Mouse (Mus musculus): ENCODE data around the gene Hist1h2ab. TPM values are rescaled to one million over a fixed set of nuclear protein-coding genes. Genes with fewer than 3 reads are reported as not detected.
"Not testable (repeated sequence)": the region's sequence is repeated elsewhere in the genome, so short reads cannot be mapped to it uniquely, and the experiment has no call there.

The Hist1h2ab gene
- polyA plus RNA-seq, 1 experiment, result 1.3 TPM

GRCm38 (mm10) chr13:23743215-23743614 lies 7.7 kb upstream of the Hist1h2ab start:
- DNase-seq, result no peak
- TF ChIP-seq CTCF (conservative IDR thresholded peaks at IDR 0.05; ENCODE audit: insufficient read depth, insufficient read length, low read depth, low read length) (no peak), POLR2A (IDR thresholded peaks at IDR 0.05; ENCODE audit: low read depth, low read length) (no peak)
- no peak overlapping the region for H3K27ac ChIP-seq (ENCODE audit: insufficient read depth, low read depth, low read length)
- WGBS, result 83% methylated on average over 5 of the region's 5 CpGs
- no peak overlapping the region for H3K4me3 ChIP-seq (ENCODE audit: insufficient read depth, low read depth, low read length)
- H3K36me3 ChIP-seq (ENCODE audit: control insufficient read depth, insufficient read depth, low read length), result peaks cover 3% of the 10 kb centered on the region; the same call in 1 of the 2 replicates
- peaks cover 7% of the 10 kb centered on the region; the same call in 1 of the 2 replicates for H3K4me1 ChIP-seq (ENCODE audit: control insufficient read depth, insufficient read depth, low read length)
- H3K27me3 ChIP-seq (replicated peaks; ENCODE audit: control insufficient read depth, insufficient read depth, low read length), result no peaks in the 10 kb centered on the region

DNA sequence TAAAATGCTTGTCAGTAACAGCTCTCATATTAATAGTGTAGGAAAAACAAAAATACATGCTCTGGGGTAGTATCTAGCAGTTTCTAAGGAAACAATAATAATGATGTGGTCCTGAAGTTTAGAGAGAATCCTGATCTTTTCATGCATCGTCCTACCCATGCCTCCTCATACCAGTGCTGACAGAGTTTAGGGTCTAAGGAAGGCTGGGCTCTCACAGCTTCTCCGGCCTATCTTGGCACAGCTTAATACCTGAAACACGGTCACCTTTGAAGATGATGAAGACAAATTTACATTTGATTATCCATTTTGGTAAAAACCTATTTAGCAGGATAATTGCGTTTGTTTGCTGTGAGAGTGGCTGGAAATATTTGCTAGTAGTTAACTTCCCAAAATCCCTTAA lies 7.0 kb upstream of the Hist1h2ab start:
- no peak for DNase-seq
- 53% methylated on average over 4 of the region's 4 CpGs for WGBS
- no peak overlapping the region for H3K4me3 ChIP-seq (ENCODE audit: insufficient read depth, low read depth, low read length)

DNA sequence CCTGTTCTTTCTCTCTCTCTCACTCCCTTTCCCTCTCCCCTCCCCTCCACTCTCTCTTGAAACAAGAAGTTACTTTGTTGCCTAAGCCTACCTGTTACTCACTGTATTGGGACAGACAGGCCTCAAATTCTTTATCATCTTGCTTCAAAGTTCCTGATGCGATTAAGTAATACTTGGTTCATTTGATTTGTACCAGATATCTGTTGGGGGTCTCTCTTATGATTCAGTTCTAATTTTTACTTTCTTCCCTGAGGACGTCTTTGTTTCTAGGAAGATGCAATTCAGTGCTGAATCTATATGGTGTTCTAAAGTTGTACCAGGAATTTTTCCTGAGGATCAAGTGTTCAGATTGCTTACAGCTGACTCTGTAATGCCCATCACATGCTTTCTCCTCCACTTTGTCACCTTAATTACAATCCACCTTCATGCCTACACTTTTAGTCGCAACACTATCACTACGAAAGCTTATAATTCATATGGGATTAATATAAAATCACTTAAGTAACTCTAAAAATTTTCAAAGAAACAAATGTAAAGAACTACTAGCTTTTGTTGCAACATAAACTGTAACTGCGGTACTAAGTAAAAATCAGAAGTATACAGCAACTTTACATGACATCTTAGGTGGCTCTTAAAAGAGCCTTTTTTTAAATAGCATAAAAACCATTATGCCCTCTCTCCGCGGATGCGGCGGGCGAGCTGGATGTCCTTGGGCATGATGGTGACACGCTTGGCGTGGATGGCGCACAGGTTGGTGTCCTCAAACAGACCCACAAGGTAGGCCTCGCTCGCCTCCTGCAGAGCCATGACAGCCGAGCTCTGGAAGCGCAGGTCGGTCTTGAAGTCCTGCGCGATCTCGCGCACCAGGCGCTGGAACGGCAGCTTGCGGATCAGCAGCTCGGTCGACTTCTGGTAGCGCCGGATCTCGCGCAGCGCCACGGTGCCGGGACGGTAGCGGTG lies 6.2 kb upstream of the Hist1h2ab start:
- no peak for DNase-seq
- H3K27ac ChIP-seq (ENCODE audit: insufficient read depth, low read depth, low read length), result no peak overlapping the region
- no peaks in the 10 kb centered on the region for H3K27me3 ChIP-seq (replicated peaks; ENCODE audit: control insufficient read depth, insufficient read depth, low read length)
- 11% methylated on average over 26 of the region's 36 CpGs for WGBS
- H3K36me3 ChIP-seq (ENCODE audit: control insufficient read depth, insufficient read depth, low read length), result peaks cover 3% of the 10 kb centered on the region; the same call in 1 of the 2 replicates
- peaks cover 7% of the 10 kb centered on the region; the same call in 1 of the 2 replicates for H3K4me1 ChIP-seq (ENCODE audit: control insufficient read depth, insufficient read depth, low read length)
- H3K4me3 ChIP-seq (ENCODE audit: insufficient read depth, low read depth, low read length), result no peak overlapping the region
- no peak for TF ChIP-seq CTCF (conservative IDR thresholded peaks at IDR 0.05; ENCODE audit: insufficient read depth, insufficient read length, low read depth, low read length)
- TF ChIP-seq POLR2A (IDR thresholded peaks at IDR 0.05; ENCODE audit: low read depth, low read length), result no peak

More for the DNA sequence above, 7.0 kb upstream of the Hist1h2ab start:
- TF ChIP-seq POLR2A (IDR thresholded peaks at IDR 0.05; ENCODE audit: low read depth, low read length) (no peak), CTCF (conservative IDR thresholded peaks at IDR 0.05; ENCODE audit: insufficient read depth, insufficient read length, low read depth, low read length) (no peak)
- Histone ChIP-seq H3K4me1 (ENCODE audit: control insufficient read depth, insufficient read depth, low read length) (peaks cover 7% of the 10 kb centered on the region; the same call in 1 of the 2 replicates), H3K36me3 (ENCODE audit: control insufficient read depth, insufficient read depth, low read length) (peaks cover 3% of the 10 kb centered on the region; the same call in 1 of the 2 replicates), H3K27me3 (replicated peaks; ENCODE audit: control insufficient read depth, insufficient read depth, low read length) (no peaks in the 10 kb centered on the region), H3K27ac (ENCODE audit: insufficient read depth, low read depth, low read length) (no peak overlapping the region)

GRCm38 (mm10) chr13:23745381-23746161 lies 5.4 kb upstream of the Hist1h2ab start, which contains the start of gene Hist1h3c:
Gene Hist1h3c (minus strand): TSS chr13:23745602.
- DNase-seq, result peak; percentile 92
- under 1% methylated on average over 28 of the region's 28 CpGs for WGBS
- Histone ChIP-seq H3K4me3 (ENCODE audit: insufficient read depth, low read depth, low read length) (peak within 1 kb of the TSS; percentile 50), H3K4me1 (ENCODE audit: control insufficient read depth, insufficient read depth, low read length) (peaks cover 7% of the 10 kb centered on the region; the same call in 1 of the 2 replicates), H3K36me3 (ENCODE audit: control insufficient read depth, insufficient read depth, low read length) (peaks cover 3% of the 10 kb centered on the region; the same call in 1 of the 2 replicates), H3K27me3 (replicated peaks; ENCODE audit: control insufficient read depth, insufficient read depth, low read length) (no peaks in the 10 kb centered on the region), H3K27ac (ENCODE audit: insufficient read depth, low read depth, low read length) (peak within 1 kb of the TSS; percentile 93)
- no peak for TF ChIP-seq CTCF (conservative IDR thresholded peaks at IDR 0.05; ENCODE audit: insufficient read depth, insufficient read length, low read depth, low read length)
- TF ChIP-seq POLR2A (IDR thresholded peaks at IDR 0.05; ENCODE audit: low read depth, low read length), result no peak

- WGBS, result under 1% methylated on average over 46 of the region's 58 CpGs
- peak within 1 kb of the TSS; percentile 93 for H3K27ac ChIP-seq (ENCODE audit: insufficient read depth, low read depth, low read length)
- H3K27me3 ChIP-seq (replicated peaks; ENCODE audit: control insufficient read depth, insufficient read depth, low read length), result not testable (repeated sequence)
Measured at GRCm38 (mm10) chr13:23746201-23747080, 4.5 kb upstream of the Hist1h2ab start, which contains the start of gene Hist1h2bb. Gene Hist1h2bb (plus strand): TSS chr13:23746734.

GRCm38 (mm10) chr13:23747081-23747891 lies 3.6 kb upstream of the Hist1h2ab start:
- Histone ChIP-seq H3K27ac (ENCODE audit: insufficient read depth, low read depth, low read length) (no peak overlapping the region), H3K27me3 (replicated peaks; ENCODE audit: control insufficient read depth, insufficient read depth, low read length) (no peaks in the 10 kb centered on the region), H3K4me3 (ENCODE audit: insufficient read depth, low read depth, low read length) (no peak overlapping the region), H3K36me3 (ENCODE audit: control insufficient read depth, insufficient read depth, low read length) (no peaks in the 10 kb centered on the region), H3K4me1 (ENCODE audit: control insufficient read depth, insufficient read depth, low read length) (peaks cover 5% of the 10 kb centered on the region; the same call in 1 of the 2 replicates)
- TF ChIP-seq POLR2A (IDR thresholded peaks at IDR 0.05; ENCODE audit: low read depth, low read length), result no peak
- TF ChIP-seq CTCF (conservative IDR thresholded peaks at IDR 0.05; ENCODE audit: insufficient read depth, insufficient read length, low read depth, low read length), result no peak
- no peak for DNase-seq
- 9% methylated on average over 13 of the region's 13 CpGs for WGBS

More at GRCm38 (mm10) chr13:23746201-23747080, 4.5 kb upstream of the Hist1h2ab start, which contains the start of gene Hist1h2bb:
- not testable (repeated sequence) for H3K4me1 ChIP-seq (ENCODE audit: control insufficient read depth, insufficient read depth, low read length); H3K36me3 ChIP-seq (ENCODE audit: control insufficient read depth, insufficient read depth, low read length)
- DNase-seq, result peak; percentile 93
- H3K4me3 ChIP-seq (ENCODE audit: insufficient read depth, low read depth, low read length), result peak within 1 kb of the TSS; percentile 50

All from kidney, adult 2 months (tissue).